Mouse (Mus musculus) stomach, postnatal 0 days (tissue): ENCODE measurements around the gene Pramel1.

Experiments
- CTCF ChIP-seq: IDR thresholded peaks from 2 replicates; pipeline ENCODE4 v1.5.1; 2016; ENCODE audit warnings: antibody characterized with exemption, low read depth, mild to moderate bottlenecking, moderate library complexity
- EP300 ChIP-seq: optimal IDR thresholded peaks from 2 replicates; pipeline ENCODE3; 2016; ENCODE audit warnings: antibody characterized with exemption

DNA sequence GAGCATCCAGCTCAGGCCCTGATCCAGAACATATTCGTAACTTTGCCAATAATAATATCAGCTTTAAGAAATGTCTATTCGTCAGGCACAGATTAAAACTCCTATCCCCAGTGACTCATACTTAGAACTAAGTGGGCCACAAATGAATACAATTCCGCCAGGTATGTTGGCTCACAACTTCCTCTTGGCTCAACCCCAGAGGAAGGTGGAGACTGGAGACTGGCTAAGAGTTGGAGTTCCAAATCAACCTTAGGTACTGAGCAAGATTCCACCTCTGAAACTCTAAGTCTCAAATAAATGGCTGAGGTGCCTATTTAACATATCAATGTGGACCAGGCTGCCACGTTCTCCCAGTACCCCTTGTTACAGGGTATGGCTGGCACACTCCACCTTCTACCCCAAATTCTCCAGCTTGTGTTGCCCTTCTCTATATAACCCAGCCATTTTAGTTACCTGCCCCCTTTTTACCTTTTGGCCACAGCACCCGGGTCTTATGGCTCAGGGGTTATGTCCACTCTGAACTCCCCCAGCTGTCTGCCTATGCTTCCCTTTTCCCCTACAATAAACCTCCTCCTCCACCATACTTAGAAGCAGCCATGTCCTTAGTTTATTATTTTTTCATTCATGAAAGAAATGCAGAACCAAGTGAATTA lies 17.5 kb downstream of the Pramel1 start:
- TF ChIP-seq CTCF, result no peak
- TF ChIP-seq EP300, result no peak
